Mouse (Mus musculus): ENCODE results near the gene Pold4. TPM values are rescaled to one million over a fixed set of nuclear protein-coding genes. Genes with fewer than 3 reads are reported as not detected.

The Pold4 gene
- polyA plus RNA-seq, 1 experiment: 40.1 TPM

- no peak for DNase-seq
- WGBS: 18% methylated on average over 5 of the region's 5 CpGs
Observed at GRCm38 (mm10) chr19:4196548-4196947, 35.2 kb upstream of the Pold4 start.

GRCm38 (mm10) chr19:4197180-4197579 lies 34.5 kb upstream of the Pold4 start:
- TF ChIP-seq POLR2A (IDR thresholded peaks at IDR 0.05; ENCODE audit: borderline replicate concordance, insufficient read depth, low read length) (no peak), CTCF (IDR thresholded peaks at IDR 0.05; ENCODE audit: borderline replicate concordance, insufficient read depth, low read depth, low read length) (no peak)
- no peak overlapping the region for H3K4me3 ChIP-seq (replicated peaks; ENCODE audit: insufficient read depth, low read depth, low read length)
- H3K27me3 ChIP-seq (ENCODE audit: control insufficient read depth, insufficient read depth, low read length): no peaks in the 10 kb centered on the region
- peaks cover 47% of the 10 kb centered on the region for H3K4me1 ChIP-seq (ENCODE audit: control insufficient read depth, insufficient read depth, low read length)
- DNase-seq: no peak
- 0 out of 2 replicates have a peak overlapping the region, but pooled peaks have one; percentile 35 for H3K27ac ChIP-seq (ENCODE audit: insufficient read depth, low read length)
- WGBS: 65% methylated on average over 3 of the region's 3 CpGs

More at GRCm38 (mm10) chr19:4196548-4196947, 35.2 kb upstream of the Pold4 start:
- peak overlapping the region; percentile 35; the same call in 1 of the 2 replicates for H3K27ac ChIP-seq (ENCODE audit: insufficient read depth, low read length)
- H3K27me3 ChIP-seq (ENCODE audit: control insufficient read depth, insufficient read depth, low read length): no peaks in the 10 kb centered on the region
- H3K4me3 ChIP-seq (replicated peaks; ENCODE audit: insufficient read depth, low read depth, low read length): no peak overlapping the region
- no peak for TF ChIP-seq POLR2A (IDR thresholded peaks at IDR 0.05; ENCODE audit: borderline replicate concordance, insufficient read depth, low read length)
- no peak for TF ChIP-seq CTCF (IDR thresholded peaks at IDR 0.05; ENCODE audit: borderline replicate concordance, insufficient read depth, low read depth, low read length)
- H3K4me1 ChIP-seq (ENCODE audit: control insufficient read depth, insufficient read depth, low read length): peaks cover 47% of the 10 kb centered on the region

GRCm38 (mm10) chr19:4201291-4201909 lies 30.3 kb upstream of the Pold4 start, which contains the start of gene Rad9a:
TSS of gene Rad9a (minus strand) at chr19:4201662.
- peaks cover 17% of the 10 kb centered on the region for H3K4me1 ChIP-seq (ENCODE audit: control insufficient read depth, insufficient read depth, low read length)
- peak within 1 kb of the TSS; percentile 74 for H3K4me3 ChIP-seq (replicated peaks; ENCODE audit: insufficient read depth, low read depth, low read length)
- H3K27me3 ChIP-seq (ENCODE audit: control insufficient read depth, insufficient read depth, low read length): no peaks in the 10 kb centered on the region
- peak; percentile 95 to 97 for DNase-seq
- under 1% methylated on average over 34 of the region's 34 CpGs for WGBS
- peak within 1 kb of the TSS; percentile 58 for H3K27ac ChIP-seq (ENCODE audit: insufficient read depth, low read length)
- TF ChIP-seq POLR2A (IDR thresholded peaks at IDR 0.05; ENCODE audit: borderline replicate concordance, insufficient read depth, low read length): peak; percentile 97
- no peak for TF ChIP-seq CTCF (IDR thresholded peaks at IDR 0.05; ENCODE audit: borderline replicate concordance, insufficient read depth, low read depth, low read length)

GRCm38 (mm10) chr19:4202149-4202548 lies 29.6 kb upstream of the Pold4 start:
- Histone ChIP-seq H3K4me3 (replicated peaks; ENCODE audit: insufficient read depth, low read depth, low read length) (peak overlapping the region; percentile 74), H3K27me3 (ENCODE audit: control insufficient read depth, insufficient read depth, low read length) (no peaks in the 10 kb centered on the region), H3K4me1 (ENCODE audit: control insufficient read depth, insufficient read depth, low read length) (peaks cover 10% of the 10 kb centered on the region), H3K27ac (ENCODE audit: insufficient read depth, low read length) (peak overlapping the region; percentile 58)
- 29% methylated on average over 7 of the region's 7 CpGs for WGBS
- DNase-seq: no peak
- no peak for TF ChIP-seq CTCF (IDR thresholded peaks at IDR 0.05; ENCODE audit: borderline replicate concordance, insufficient read depth, low read depth, low read length)
- no peak for TF ChIP-seq POLR2A (IDR thresholded peaks at IDR 0.05; ENCODE audit: borderline replicate concordance, insufficient read depth, low read length)

- H3K27ac ChIP-seq (ENCODE audit: insufficient read depth, low read length): no peak overlapping the region
- no peak for DNase-seq
- 64% methylated on average over 3 of the region's 3 CpGs for WGBS
- H3K27me3 ChIP-seq (ENCODE audit: control insufficient read depth, insufficient read depth, low read length): no peaks in the 10 kb centered on the region
- H3K4me1 ChIP-seq (ENCODE audit: control insufficient read depth, insufficient read depth, low read length): peaks cover 7% of the 10 kb centered on the region
- TF ChIP-seq CTCF (IDR thresholded peaks at IDR 0.05; ENCODE audit: borderline replicate concordance, insufficient read depth, low read depth, low read length) (no peak), POLR2A (IDR thresholded peaks at IDR 0.05; ENCODE audit: borderline replicate concordance, insufficient read depth, low read length) (no peak)
- H3K4me3 ChIP-seq (replicated peaks; ENCODE audit: insufficient read depth, low read depth, low read length): no peak overlapping the region
Observed at GRCm38 (mm10) chr19:4203148-4203547, 28.6 kb upstream of the Pold4 start.

GRCm38 (mm10) chr19:4203604-4204326 lies 27.9 kb upstream of the Pold4 start:
- TF ChIP-seq CTCF (IDR thresholded peaks at IDR 0.05; ENCODE audit: borderline replicate concordance, insufficient read depth, low read depth, low read length) (no peak), POLR2A (IDR thresholded peaks at IDR 0.05; ENCODE audit: borderline replicate concordance, insufficient read depth, low read length) (no peak)
- no peaks in the 10 kb centered on the region for H3K27me3 ChIP-seq (ENCODE audit: control insufficient read depth, insufficient read depth, low read length)
- DNase-seq: no peak
- no peak overlapping the region for H3K27ac ChIP-seq (ENCODE audit: insufficient read depth, low read length)
- WGBS: 62% methylated on average over 13 of the region's 13 CpGs
- no peak overlapping the region for H3K4me3 ChIP-seq (replicated peaks; ENCODE audit: insufficient read depth, low read depth, low read length)
- peaks cover 7% of the 10 kb centered on the region for H3K4me1 ChIP-seq (ENCODE audit: control insufficient read depth, insufficient read depth, low read length)

GRCm38 (mm10) chr19:4204889-4205288 lies 26.8 kb upstream of the Pold4 start:
- H3K27me3 ChIP-seq (ENCODE audit: control insufficient read depth, insufficient read depth, low read length): no peaks in the 10 kb centered on the region
- DNase-seq: no peak
- 67% methylated on average over 4 of the region's 4 CpGs for WGBS
- peaks cover 7% of the 10 kb centered on the region for H3K4me1 ChIP-seq (ENCODE audit: control insufficient read depth, insufficient read depth, low read length)
- no peak for TF ChIP-seq POLR2A (IDR thresholded peaks at IDR 0.05; ENCODE audit: borderline replicate concordance, insufficient read depth, low read length)
- no peak for TF ChIP-seq CTCF (IDR thresholded peaks at IDR 0.05; ENCODE audit: borderline replicate concordance, insufficient read depth, low read depth, low read length)
- H3K4me3 ChIP-seq (replicated peaks; ENCODE audit: insufficient read depth, low read depth, low read length): no peak overlapping the region
- H3K27ac ChIP-seq (ENCODE audit: insufficient read depth, low read length): no peak overlapping the region

All from cerebellum, adult 2 months (tissue).